Mouse (Mus musculus): ENCODE data around the gene Kcne1.

Kcne1 gene

GRCm38 (mm10) chr16:92355366-92355765 is 3.9 kb downstream of the Kcne1 start:
- no peak for DNase-seq

GRCm38 (mm10) chr16:92353897-92354296 is 5.4 kb downstream of the Kcne1 start:
- DNase-seq, result no peak

- DNase-seq, result no peak
Observed at GRCm38 (mm10) chr16:92353295-92353694, 6.0 kb downstream of the Kcne1 start.

- DNase-seq, result peak; percentile 60
Observed at GRCm38 (mm10) chr16:92348941-92349340, 10.3 kb downstream of the Kcne1 start.

GRCm38 (mm10) chr16:92346297-92346916 is 12.9 kb downstream of the Kcne1 start:
- no peak for DNase-seq

GRCm38 (mm10) chr16:92345177-92345576 is 14.1 kb downstream of the Kcne1 start:
- DNase-seq, result peak; percentile 26

GRCm38 (mm10) chr16:92340612-92341511 is 18.4 kb downstream of the Kcne1 start:
- DNase-seq, result peak; percentile 78

- peak; percentile 90 for DNase-seq
Observed at GRCm38 (mm10) chr16:92336280-92336679, 23.0 kb downstream of the Kcne1 start.

- DNase-seq, result no peak
Observed at GRCm38 (mm10) chr16:92334600-92334999, 24.7 kb downstream of the Kcne1 start.

GRCm38 (mm10) chr16:92330966-92331365 is 28.3 kb downstream of the Kcne1 start:
- no peak for DNase-seq

- DNase-seq, result no peak
Observed at GRCm38 (mm10) chr16:92327911-92328310, 31.4 kb downstream of the Kcne1 start.

GRCm38 (mm10) chr16:92325062-92325406 is 34.2 kb downstream of the Kcne1 start:
- no peak for DNase-seq

- DNase-seq, result peak; percentile 53
Observed at GRCm38 (mm10) chr16:92324309-92325061, 34.8 kb downstream of the Kcne1 start.

- no peak for DNase-seq
Observed at GRCm38 (mm10) chr16:92321341-92321740, 37.9 kb downstream of the Kcne1 start, which contains the start of gene Fam243. Fam243 (minus strand) TSS chr16:92321441.

GRCm38 (mm10) chr16:92320361-92320760 is 38.9 kb downstream of the Kcne1 start:
- DNase-seq, result no peak

GRCm38 (mm10) chr16:92319353-92320109 is 39.7 kb downstream of the Kcne1 start:
- peak; percentile 74 for DNase-seq

GRCm38 (mm10) chr16:92316049-92316738 is 43.1 kb downstream of the Kcne1 start:
- no peak for DNase-seq

- DNase-seq, result peak; percentile 71
Observed at GRCm38 (mm10) chr16:92313953-92314741, 45.1 kb downstream of the Kcne1 start.

- DNase-seq, result no peak
Observed at GRCm38 (mm10) chr16:92309126-92309525, 50.1 kb downstream of the Kcne1 start.

- no peak for DNase-seq
Observed at GRCm38 (mm10) chr16:92307947-92308346, 51.3 kb downstream of the Kcne1 start.

GRCm38 (mm10) chr16:92305519-92305918 is 53.7 kb downstream of the Kcne1 start:
- DNase-seq, result no peak
